Mouse (Mus musculus) lung, embryonic 14.5 days (tissue): ENCODE measurements around the gene Dmap1. TPM values are rescaled to one million over a fixed set of nuclear protein-coding genes. Genes with fewer than 3 reads are reported as not detected.
A peak's percentile ranks its signal among the peaks of the same experiment; 100 is the strongest.

Experiments
- ATAC-seq: fragments of 200-750 bp; cut with Nextera tagmentation; 2 replicates; pipeline ENCODE4 v1.8.0; 2017; ENCODE audit warnings: mild to moderate bottlenecking, moderate TSS enrichment, moderate library complexity; ENCODE audit not compliant: insufficient read depth
- DNase-seq: peaks from one replicate; pipeline ENCODE4 v3.0.0-alpha.2; 2015
- H3K27ac ChIP-seq: fragments of 300-500 bp; sonication (generic); 2 replicates; pipeline ENCODE4 v1.5.1; 2014; ENCODE audit warnings: low read depth, mild to moderate bottlenecking, moderate library complexity
- H3K27me3 ChIP-seq: fragments of 300-500 bp; sonication (generic); 2 replicates; pipeline ENCODE4 v1.6.1; 2014; ENCODE audit warnings: low read length, control low read depth; ENCODE audit not compliant: insufficient read depth
- H3K36me3 ChIP-seq: fragments of 300-500 bp; sonication (generic); 2 replicates; pipeline ENCODE4 v1.6.1; 2014; ENCODE audit warnings: control low read depth; ENCODE audit not compliant: insufficient read depth
- H3K4me1 ChIP-seq: fragments of 300-500 bp; sonication (generic); 2 replicates; pipeline ENCODE4 v1.6.1; 2014; ENCODE audit warnings: antibody characterized with exemption, control low read depth; ENCODE audit not compliant: insufficient read depth
- H3K4me2 ChIP-seq: fragments of 300-500 bp; sonication (generic); 2 replicates; pipeline ENCODE4 v1.6.1; 2014; ENCODE audit warnings: mild to moderate bottlenecking
- H3K4me3 ChIP-seq: fragments of 300-500 bp; sonication (generic); 2 replicates; pipeline ENCODE4 v1.5.1; 2014; ENCODE audit warnings: low read depth, low read length
- H3K9ac ChIP-seq: fragments of 300-500 bp; sonication (generic); 2 replicates; pipeline ENCODE4 v1.6.1; 2014
- H3K9me3 ChIP-seq: fragments of 300-500 bp; sonication (generic); 2 replicates; pipeline ENCODE4 v1.6.1; 2016; ENCODE audit warnings: low read depth, low read length, control low read depth
- CTCF ChIP-seq: IDR thresholded peaks from 2 replicates; pipeline ENCODE4 v1.5.1; 2016; ENCODE audit warnings: antibody characterized with exemption, low read depth
- WGBS: fragments of 180-500 bp; shearing (Covaris S2); extraction: QIAGEN DNeasy Blood & Tissue Kit; methylation state at CpG from one replicate; pipeline ENCODE4 v1.1.7; 2014; 5-methylcytosine and 5-hydroxymethylcytosine counted together
- polyA plus RNA-seq: library from polyadenylated mRNA; unstranded; fragments of >200 nt; fragmentation: Nextera tagmentation; extraction: Ambion mirVana; gene quantifications from 2 replicates; pipeline ENCODE4 v1.2.1, GENCODE M21; 2014

Dmap1 gene
- polyA plus RNA-seq = 64.5 and 65.4 TPM in 2 replicates

DNA sequence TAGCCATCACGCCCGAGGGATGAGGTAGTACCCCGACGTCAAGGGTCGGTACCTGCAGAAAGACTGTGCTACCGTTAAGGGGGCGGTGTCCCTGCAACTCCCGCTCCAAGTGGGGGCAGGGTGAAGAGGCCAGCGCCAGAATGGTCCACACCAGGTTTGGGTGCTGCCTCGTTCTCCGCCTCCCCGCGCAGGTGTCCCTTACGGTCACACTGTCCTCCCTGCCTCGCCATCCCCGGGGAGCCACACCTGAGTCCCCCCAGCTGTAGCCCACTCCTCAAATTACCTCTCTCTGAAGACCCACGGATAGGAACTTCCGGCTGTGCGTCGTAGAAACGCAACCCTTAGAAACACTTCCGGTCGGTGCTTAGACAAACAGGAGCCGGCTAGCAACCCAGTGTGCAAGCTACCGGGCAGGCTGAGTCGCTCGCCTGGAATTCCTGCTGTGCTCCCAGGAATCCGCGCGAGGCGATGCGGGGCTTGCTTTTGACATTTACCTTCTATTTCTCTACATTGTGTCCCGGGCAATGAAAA lies at the start of gene Dmap1:
TSS of gene Dmap1 (minus strand) at position 343 of the 531 bp plus-strand sequence.
- H3K36me3 ChIP-seq = peaks cover 36% of the 10 kb centered on the region
- H3K27me3 ChIP-seq = no peaks in the 10 kb centered on the region
- WGBS = under 1% methylated on average over 33 of the region's 33 CpGs
- peak; percentile 10 for TF ChIP-seq CTCF
- H3K27ac ChIP-seq = peak within 1 kb of the TSS; percentile 37; the same call in 1 of the 2 replicates
- ATAC-seq (peak; percentile 94), DNase-seq (peak; percentile 95)
- no peaks in the 10 kb centered on the region for H3K9me3 ChIP-seq
- peak within 1 kb of the TSS; percentile 87 for H3K9ac ChIP-seq
- H3K4me1 ChIP-seq = 0 out of 2 replicates have a peak, but pooled peaks cover 4% of the 10 kb centered on the region
- peak within 1 kb of the TSS; percentile 85 for H3K4me2 ChIP-seq
- H3K4me3 ChIP-seq = peak within 1 kb of the TSS; percentile 91

DNA sequence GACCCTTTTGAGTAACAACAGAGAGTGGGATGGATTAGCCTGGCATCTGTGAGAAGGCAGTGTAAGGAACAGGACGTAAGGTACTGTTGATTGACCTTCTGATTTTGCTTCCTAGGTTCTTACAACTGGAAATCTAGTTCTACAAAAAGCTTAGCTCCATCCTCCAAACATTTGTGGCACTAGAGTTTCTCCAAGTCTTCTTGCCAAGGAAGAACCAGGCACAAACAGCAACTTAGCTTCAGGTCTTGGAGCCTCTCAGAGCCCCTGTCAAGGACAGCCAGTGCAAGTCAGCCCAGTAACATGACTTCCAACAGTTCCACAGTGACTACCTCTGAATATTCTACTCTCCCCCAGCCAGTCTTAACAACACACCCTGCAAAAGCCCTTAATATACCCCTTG lies 42.0 kb upstream of the Dmap1 start, which contains the start of gene Gm12845:
TSS of gene Gm12845 (plus strand) at position 301 of the 400 bp plus-strand sequence.
- 86% methylated on average over 1 of the region's 1 CpGs for WGBS

DNA sequence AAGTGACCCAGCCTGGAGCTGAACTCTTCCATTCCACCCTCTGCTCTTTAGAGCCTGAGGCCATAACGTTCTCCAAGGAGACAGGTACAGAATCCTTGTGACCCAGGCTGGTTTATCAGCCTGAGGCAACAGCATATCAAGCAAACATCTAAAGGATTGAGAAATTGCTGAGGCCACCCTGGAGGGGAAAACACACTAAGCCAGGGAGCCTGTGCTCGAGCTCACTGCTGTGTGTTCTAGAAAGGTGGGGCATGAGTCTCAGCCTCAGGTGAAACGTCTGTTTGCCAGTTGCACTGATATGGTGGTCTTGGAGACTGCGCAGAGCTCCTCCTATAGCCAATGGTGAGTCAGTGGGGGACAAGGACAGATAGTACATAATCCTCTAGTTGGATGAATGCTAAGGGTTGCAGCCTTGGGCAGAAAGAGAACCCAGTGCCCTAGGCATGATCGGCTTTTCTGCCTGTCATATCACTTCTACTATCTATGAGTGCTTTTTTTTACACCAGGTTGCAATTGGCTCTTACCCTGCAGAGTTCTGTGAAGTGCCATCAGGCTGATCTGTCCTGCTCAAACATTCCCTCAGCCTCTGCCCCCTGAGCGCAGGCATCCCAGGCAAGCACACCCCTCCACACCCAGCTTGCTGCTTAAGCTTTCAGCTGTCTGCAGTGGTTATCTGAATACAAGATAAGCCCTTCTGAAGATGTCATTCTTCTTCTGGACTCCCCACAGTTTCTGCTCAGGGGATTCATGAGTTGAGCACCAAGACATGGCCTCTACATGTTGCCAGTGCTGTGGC lies 31.4 kb upstream of the Dmap1 start:
- Histone ChIP-seq H3K4me3 (no peak overlapping the region), H3K27me3 (no peaks in the 10 kb centered on the region), H3K4me1 (no peaks in the 10 kb centered on the region), H3K9ac (no peak overlapping the region), H3K27ac (no peak overlapping the region), H3K36me3 (no peaks in the 10 kb centered on the region), H3K4me2 (no peak overlapping the region), H3K9me3 (no peaks in the 10 kb centered on the region)
- DNase-seq (no peak), ATAC-seq (no peak)
- WGBS = 47% methylated on average over 6 of the region's 6 CpGs
- TF ChIP-seq CTCF = no peak

More for the DNA sequence above, 42.0 kb upstream of the Dmap1 start, which contains the start of gene Gm12845:
- DNase-seq (no peak), ATAC-seq (no peak)
- H3K4me1 ChIP-seq = no peaks in the 10 kb centered on the region
- no peak within 1 kb of the TSS for H3K4me3 ChIP-seq
- no peaks in the 10 kb centered on the region for H3K9me3 ChIP-seq
- no peak within 1 kb of the TSS for H3K9ac ChIP-seq
- H3K36me3 ChIP-seq = no peaks in the 10 kb centered on the region
- TF ChIP-seq CTCF = no peak
- no peak within 1 kb of the TSS for H3K27ac ChIP-seq
- no peak within 1 kb of the TSS for H3K4me2 ChIP-seq
- H3K27me3 ChIP-seq = no peaks in the 10 kb centered on the region

DNA sequence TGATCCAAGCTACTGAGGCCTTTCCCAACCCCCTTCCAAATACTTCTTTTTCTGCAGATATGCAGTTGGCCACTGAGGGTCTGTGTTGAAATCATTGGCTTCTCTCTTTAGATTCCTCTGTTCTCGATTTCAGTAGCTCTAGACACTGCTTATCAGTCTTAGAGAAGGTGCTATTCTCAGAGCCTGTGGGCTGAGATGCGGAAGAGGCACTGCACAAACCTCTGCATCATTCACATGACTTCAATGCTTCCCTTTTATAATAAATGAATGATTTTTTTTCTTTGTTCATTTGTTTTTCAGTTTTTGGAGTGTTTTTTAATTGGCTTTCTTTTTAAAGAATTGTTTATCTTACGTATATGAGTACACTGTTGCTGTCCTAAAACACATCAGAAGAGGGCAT lies 30.2 kb upstream of the Dmap1 start:
- Histone ChIP-seq H3K27me3 (no peaks in the 10 kb centered on the region), H3K4me1 (no peaks in the 10 kb centered on the region), H3K36me3 (no peaks in the 10 kb centered on the region), H3K4me3 (no peak overlapping the region), H3K27ac (no peak overlapping the region), H3K9me3 (no peaks in the 10 kb centered on the region), H3K4me2 (no peak overlapping the region), H3K9ac (no peak overlapping the region)
- WGBS = 67% methylated on average over 3 of the region's 3 CpGs
- no peak for ATAC-seq
- TF ChIP-seq CTCF = no peak
- no peak for DNase-seq

DNA sequence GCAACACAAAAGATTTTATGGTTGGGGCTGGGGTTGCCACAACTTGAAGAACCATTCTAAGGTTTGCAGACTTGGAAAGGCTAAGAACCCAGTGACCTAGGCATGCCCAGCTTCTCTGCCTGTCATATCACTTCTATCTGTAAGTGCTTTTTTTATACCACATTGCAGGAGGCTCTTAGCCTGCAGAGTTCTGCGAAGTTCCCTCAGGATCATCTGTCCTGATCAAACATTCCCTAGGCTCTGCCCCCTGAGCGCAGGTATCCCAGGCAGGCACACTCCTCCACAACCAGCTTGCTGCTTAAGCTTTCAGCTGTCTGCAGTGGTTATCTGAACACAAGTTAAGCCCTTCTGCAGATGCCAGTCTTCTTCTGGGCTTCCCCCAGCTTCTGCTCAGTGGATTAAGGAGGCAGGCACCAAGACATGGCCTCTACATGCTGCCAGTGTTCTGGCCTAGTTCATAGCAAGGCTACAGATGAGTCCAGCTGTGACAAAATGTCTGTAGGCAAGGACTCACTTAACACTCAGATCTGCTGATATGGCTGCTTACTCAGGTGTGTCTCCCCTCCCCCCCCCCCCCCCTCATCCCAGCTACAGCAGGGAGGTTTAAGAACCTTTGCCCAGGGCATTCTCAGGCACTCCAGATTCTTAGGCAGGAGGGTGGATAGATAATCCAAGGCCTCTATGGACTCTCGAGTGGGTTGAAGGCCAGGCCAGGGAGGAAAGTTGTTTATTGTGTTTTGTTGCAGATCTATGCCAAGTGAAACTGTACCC lies 26.9 kb upstream of the Dmap1 start:
- Histone ChIP-seq H3K4me3 (no peak overlapping the region), H3K27me3 (no peaks in the 10 kb centered on the region), H3K4me1 (no peaks in the 10 kb centered on the region), H3K36me3 (no peaks in the 10 kb centered on the region), H3K27ac (no peak overlapping the region), H3K9me3 (no peaks in the 10 kb centered on the region), H3K4me2 (no peak overlapping the region), H3K9ac (no peak overlapping the region)
- TF ChIP-seq CTCF = no peak
- DNase-seq (no peak), ATAC-seq (no peak)
- 47% methylated on average over 3 of the region's 3 CpGs for WGBS

DNA sequence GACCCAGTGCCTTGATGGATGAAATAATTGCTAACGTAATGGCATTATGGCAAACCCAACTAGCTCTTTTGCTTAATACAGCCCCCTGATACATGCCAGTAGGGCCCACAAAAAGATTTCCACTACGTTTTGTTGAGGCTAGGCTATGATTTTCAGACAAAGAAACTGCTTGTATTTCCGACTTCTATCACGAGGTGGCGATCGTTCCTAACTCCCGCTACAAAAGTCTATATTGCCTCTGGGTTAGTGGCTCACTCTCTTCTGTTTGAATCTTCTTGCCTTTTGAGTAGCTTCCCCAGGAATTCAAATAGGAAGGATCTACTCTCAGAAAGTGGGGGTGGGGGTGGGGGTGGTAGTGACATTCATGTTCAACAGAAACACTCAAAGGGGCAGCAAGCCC lies 23.3 kb upstream of the Dmap1 start:
- H3K4me1 ChIP-seq = no peaks in the 10 kb centered on the region
- ATAC-seq (no peak), DNase-seq (peak; percentile 88)
- H3K9ac ChIP-seq = no peak overlapping the region
- TF ChIP-seq CTCF = peak; percentile 82
- H3K27me3 ChIP-seq = no peaks in the 10 kb centered on the region
- no peak overlapping the region for H3K27ac ChIP-seq
- WGBS = 2% methylated on average over 7 of the region's 7 CpGs
- H3K4me3 ChIP-seq = no peak overlapping the region
- H3K9me3 ChIP-seq = no peaks in the 10 kb centered on the region
- no peak overlapping the region for H3K4me2 ChIP-seq
- H3K36me3 ChIP-seq = no peaks in the 10 kb centered on the region

DNA sequence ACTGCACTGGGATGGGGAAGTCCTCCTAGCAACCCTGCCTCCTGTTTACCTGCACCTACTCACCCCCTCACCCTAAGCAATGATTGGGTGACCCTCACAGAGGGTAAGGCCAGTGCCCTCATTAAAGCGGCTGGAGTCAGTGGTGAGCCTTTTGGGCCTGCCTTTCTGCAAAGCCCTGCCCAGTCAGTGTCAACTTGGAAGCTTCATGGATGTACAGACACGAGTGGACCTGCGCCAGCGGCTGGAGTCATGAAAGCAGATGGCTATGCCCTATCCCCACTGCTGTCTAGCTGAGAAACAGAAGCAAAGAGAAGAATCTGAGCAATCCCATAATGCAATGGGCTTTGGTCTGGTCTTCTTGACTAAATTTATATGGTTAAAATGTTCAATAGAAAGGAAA lies 4.3 kb upstream of the Dmap1 start:
- Histone ChIP-seq H3K27ac (no peak overlapping the region), H3K36me3 (no peaks in the 10 kb centered on the region), H3K9me3 (no peaks in the 10 kb centered on the region), H3K4me3 (no peak overlapping the region), H3K9ac (no peak overlapping the region), H3K27me3 (no peaks in the 10 kb centered on the region), H3K4me1 (0 out of 2 replicates have a peak, but pooled peaks cover under 1% of the 10 kb centered on the region), H3K4me2 (no peak overlapping the region)
- WGBS = 80% methylated on average over 4 of the region's 4 CpGs
- TF ChIP-seq CTCF = no peak
- no peak for ATAC-seq
- no peak for DNase-seq
